Mouse (Mus musculus): ENCODE measurements around the gene Wfikkn1. TPM values are rescaled to one million over a fixed set of nuclear protein-coding genes. Genes with fewer than 3 reads are reported as not detected.

Wfikkn1 gene
- polyA plus RNA-seq, 1 experiment from 2014 or later = 0.57 TPM

DNA sequence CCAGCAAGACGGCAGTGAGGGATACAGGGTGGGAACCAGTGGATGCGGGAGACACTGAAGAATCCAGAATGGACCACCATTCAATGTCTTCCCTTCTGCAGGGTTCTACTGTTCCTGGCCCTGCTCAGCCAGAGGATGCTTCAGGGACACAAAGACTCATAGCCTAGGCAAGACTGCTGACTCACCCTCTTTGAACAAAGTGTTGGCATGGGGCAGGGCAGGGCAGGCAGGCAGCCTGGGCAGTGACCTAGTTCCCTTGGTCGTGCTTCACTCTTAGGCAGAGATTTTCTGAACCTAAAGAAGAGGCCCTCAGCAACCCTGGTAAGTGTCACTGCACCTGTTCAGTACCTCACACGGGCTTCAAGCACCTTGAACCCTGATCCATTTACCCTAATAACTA is 31.2 kb upstream of the Wfikkn1 start:
- Histone ChIP-seq H3K9ac (no peak overlapping the region), H3K4me1 (no peaks in the 10 kb centered on the region), H3K4me3 (no peak overlapping the region), H3K9me3 (no peaks in the 10 kb centered on the region), H3K27me3 (no peaks in the 10 kb centered on the region), H3K4me2 (replicated peaks) (no peak overlapping the region), H3K27ac (no peak overlapping the region), H3K36me3 (peaks cover 11% of the 10 kb centered on the region)
- 93% methylated on average over 4 of the region's 4 CpGs for WGBS
- no peak for ATAC-seq (ENCODE audit: low FRiP score, low read depth)

DNA sequence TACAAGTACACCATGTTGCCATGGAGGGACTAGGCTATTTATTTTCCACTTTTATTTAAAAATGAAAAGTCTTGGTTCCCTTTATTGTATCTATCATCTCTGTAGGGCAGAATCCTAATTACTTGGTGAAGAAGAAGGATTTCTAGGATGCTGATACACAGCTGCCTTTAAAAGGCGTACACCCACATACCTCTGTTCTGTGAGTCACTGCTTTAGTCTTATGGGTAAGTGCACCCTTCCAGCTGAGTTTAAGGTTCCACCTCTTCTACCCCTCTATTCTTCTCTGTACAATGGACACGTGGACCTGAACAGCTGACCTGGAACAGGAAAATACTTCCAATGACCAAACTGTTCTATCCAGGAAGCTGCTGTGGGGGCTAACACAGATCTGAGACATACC is 27.0 kb upstream of the Wfikkn1 start:
- no peak for ATAC-seq (ENCODE audit: low FRiP score, low read depth)
- no peaks in the 10 kb centered on the region for H3K4me1 ChIP-seq
- H3K27me3 ChIP-seq = no peaks in the 10 kb centered on the region
- WGBS = 90% methylated on average over 2 of the region's 2 CpGs
- H3K9me3 ChIP-seq = no peaks in the 10 kb centered on the region
- H3K36me3 ChIP-seq = peaks cover 5% of the 10 kb centered on the region
- no peak overlapping the region for H3K4me3 ChIP-seq
- no peak overlapping the region for H3K27ac ChIP-seq
- no peak overlapping the region for H3K4me2 ChIP-seq (replicated peaks)
- no peak overlapping the region for H3K9ac ChIP-seq

DNA sequence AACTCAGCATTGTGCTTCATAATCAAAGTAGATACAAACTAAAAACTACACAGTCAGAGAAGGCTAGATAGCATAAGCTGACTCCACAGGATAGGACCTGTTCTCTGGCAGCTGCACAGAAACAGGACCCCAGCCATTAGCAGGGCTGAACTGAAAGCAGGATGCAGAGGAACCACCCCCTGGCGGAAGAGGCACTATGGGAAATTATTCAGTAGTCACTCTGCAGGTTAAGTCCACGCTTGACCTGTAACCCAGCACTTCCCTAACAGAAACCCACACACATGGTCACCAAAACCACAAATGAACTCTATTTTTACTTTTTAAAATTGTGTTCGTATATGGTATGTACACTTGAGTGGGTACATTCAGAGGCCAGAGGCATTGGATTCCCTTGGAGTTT is 22.4 kb upstream of the Wfikkn1 start:
- 82% methylated on average over 3 of the region's 3 CpGs for WGBS

DNA sequence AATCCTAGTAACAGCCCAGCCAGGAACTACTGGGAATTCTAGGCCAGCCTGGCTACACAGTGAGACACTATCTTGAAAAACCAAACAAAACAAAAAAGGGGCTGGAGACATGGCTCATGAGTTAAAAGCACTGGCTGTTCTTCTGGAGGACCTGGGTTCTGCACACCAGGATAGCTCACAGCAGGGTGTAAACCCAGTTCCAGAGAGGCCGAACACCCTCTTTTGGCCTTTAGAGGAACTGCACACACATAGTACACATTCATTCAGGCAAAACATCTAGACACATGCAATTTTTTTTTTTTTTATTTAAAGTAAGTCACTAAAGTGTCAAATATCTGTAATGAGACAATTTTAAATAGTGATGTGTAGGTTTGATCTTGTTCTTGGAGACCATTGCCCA is 19.5 kb upstream of the Wfikkn1 start:
- Histone ChIP-seq H3K36me3 (peaks cover 18% of the 10 kb centered on the region), H3K4me1 (no peaks in the 10 kb centered on the region), H3K9me3 (no peaks in the 10 kb centered on the region), H3K27ac (no peak overlapping the region), H3K4me3 (no peak overlapping the region), H3K4me2 (replicated peaks) (no peak overlapping the region), H3K9ac (no peak overlapping the region), H3K27me3 (no peaks in the 10 kb centered on the region)
- no peak for ATAC-seq (ENCODE audit: low FRiP score, low read depth)
- WGBS = 100% methylated on average over 1 of the region's 1 CpGs

More for the DNA sequence above, 22.4 kb upstream of the Wfikkn1 start:
- Histone ChIP-seq H3K4me3 (no peak overlapping the region), H3K9me3 (no peaks in the 10 kb centered on the region), H3K36me3 (peaks cover 22% of the 10 kb centered on the region), H3K27me3 (no peaks in the 10 kb centered on the region), H3K9ac (no peak overlapping the region), H3K4me2 (replicated peaks) (no peak overlapping the region), H3K4me1 (no peaks in the 10 kb centered on the region), H3K27ac (no peak overlapping the region)
- ATAC-seq (ENCODE audit: low FRiP score, low read depth) = no peak

DNA sequence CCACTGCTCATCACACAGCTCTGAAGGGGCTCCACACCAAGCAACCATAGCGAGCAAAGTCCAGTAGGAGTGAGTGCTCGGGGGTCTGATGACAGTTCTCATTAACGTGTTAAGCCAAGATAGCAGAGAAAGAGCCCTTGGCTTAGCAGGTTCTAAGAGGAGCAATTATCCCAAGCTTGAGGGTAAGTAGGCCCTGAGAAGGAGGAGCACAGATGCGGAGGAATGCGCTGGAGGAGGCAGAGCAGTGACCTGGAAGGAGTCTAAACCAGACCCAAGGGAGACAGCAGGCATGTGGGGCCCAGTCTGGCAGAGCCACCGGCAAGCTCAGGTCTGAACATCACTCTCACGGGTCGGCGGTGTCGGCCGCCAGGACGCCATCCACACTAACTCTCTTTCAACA is 15.2 kb upstream of the Wfikkn1 start:
- Histone ChIP-seq H3K4me1 (no peaks in the 10 kb centered on the region), H3K4me2 (replicated peaks) (no peak overlapping the region), H3K27me3 (no peaks in the 10 kb centered on the region), H3K27ac (no peak overlapping the region), H3K9me3 (no peaks in the 10 kb centered on the region), H3K9ac (no peak overlapping the region), H3K4me3 (no peak overlapping the region), H3K36me3 (peaks cover 15% of the 10 kb centered on the region)
- no peak for ATAC-seq (ENCODE audit: low FRiP score, low read depth)
- WGBS = 69% methylated on average over 12 of the region's 12 CpGs

DNA sequence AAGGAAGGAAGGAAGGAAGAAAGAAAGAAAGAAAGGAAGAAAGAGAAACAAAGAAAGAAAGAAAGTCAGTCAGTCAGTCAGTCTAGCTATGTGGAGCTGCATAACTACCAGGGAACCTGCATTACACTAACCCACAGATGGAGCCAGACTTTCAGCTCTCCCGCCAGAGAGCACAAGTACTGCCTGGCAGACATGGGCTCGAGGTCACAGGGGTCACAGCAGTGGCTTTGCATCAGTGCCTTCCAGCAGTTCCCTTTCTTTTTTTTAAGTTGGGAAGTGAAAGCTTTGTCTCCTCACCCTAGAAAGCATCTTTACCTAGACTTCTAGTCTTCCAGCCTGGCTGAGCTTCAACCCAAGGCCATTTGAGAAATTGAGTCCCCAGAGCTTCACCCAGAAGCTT is 14.8 kb upstream of the Wfikkn1 start:
- no peaks in the 10 kb centered on the region for H3K9me3 ChIP-seq
- WGBS = 41% methylated on average over 2 of the region's 2 CpGs
- no peak for ATAC-seq (ENCODE audit: low FRiP score, low read depth)
- H3K27me3 ChIP-seq = no peaks in the 10 kb centered on the region
- no peak overlapping the region for H3K4me2 ChIP-seq (replicated peaks)
- no peak overlapping the region for H3K4me3 ChIP-seq
- H3K4me1 ChIP-seq = no peaks in the 10 kb centered on the region
- peaks cover 14% of the 10 kb centered on the region for H3K36me3 ChIP-seq
- H3K27ac ChIP-seq = no peak overlapping the region
- no peak overlapping the region for H3K9ac ChIP-seq

DNA sequence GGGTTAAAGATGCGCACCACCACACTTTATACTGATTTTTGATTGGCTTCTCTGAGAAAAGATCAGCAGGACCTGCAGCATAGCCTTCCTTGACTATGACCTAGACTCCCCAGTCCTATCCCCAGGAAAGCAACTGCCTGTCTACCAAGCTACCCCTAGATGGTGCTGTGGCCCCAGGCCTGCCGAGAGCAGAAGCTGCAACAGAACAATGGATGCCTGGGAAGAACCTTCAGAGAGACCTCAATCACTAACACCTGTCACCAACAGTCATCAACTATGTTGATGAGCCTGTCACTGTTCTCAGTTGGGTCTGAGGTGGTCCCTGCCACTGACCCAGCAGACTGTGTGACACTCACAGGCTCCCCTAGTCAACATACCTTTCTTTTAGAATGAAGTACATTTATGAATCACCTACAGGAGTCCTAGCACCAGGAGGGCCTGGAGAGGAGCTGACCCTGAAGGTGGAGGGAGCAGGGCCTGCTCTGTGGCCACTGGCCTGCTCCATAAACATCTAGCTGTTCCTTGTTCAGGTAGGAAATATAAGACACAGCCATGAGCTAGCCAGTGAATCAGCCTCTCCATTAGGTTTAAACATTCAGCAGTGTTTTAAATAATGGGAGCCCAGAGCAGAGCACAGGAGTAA is 13.4 kb upstream of the Wfikkn1 start:
- Histone ChIP-seq H3K4me3 (no peak overlapping the region), H3K27ac (no peak overlapping the region), H3K4me2 (replicated peaks) (no peak overlapping the region), H3K4me1 (no peaks in the 10 kb centered on the region), H3K27me3 (no peaks in the 10 kb centered on the region), H3K9me3 (no peaks in the 10 kb centered on the region), H3K9ac (peak overlapping the region; percentile 1; the same call in 1 of the 2 replicates), H3K36me3 (peaks cover 19% of the 10 kb centered on the region)
- peak; percentile 69; the same call in 1 of the 2 replicates for ATAC-seq (ENCODE audit: low FRiP score, low read depth)
- 35% methylated on average over 2 of the region's 2 CpGs for WGBS

DNA sequence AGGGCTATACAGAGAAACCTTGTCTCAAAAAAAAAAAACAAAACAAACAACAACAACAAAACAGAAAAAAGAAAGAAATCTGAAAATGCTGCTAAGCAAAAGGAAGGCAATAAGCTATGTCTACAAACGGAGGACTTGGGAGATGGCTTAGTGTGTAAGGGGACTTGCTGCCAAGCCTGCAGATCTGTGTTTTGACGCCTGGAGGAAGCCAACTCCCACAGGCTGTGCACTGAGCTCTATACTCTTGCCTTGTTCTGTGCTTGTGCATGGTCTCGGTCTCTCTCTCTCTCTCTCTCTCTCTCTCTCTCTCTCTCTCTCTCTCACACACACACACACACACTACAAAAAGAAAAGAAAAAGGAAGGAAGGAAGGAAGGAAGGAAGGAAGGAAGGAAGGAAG is 8.2 kb upstream of the Wfikkn1 start:
- WGBS = 89% methylated on average over 3 of the region's 3 CpGs
- no peaks in the 10 kb centered on the region for H3K27me3 ChIP-seq
- ATAC-seq (ENCODE audit: low FRiP score, low read depth) = no peak
- H3K4me2 ChIP-seq (replicated peaks) = no peak overlapping the region
- peaks cover 60% of the 10 kb centered on the region for H3K36me3 ChIP-seq
- H3K4me1 ChIP-seq = no peaks in the 10 kb centered on the region
- H3K9me3 ChIP-seq = no peaks in the 10 kb centered on the region
- H3K27ac ChIP-seq = no peak overlapping the region
- no peak overlapping the region for H3K9ac ChIP-seq
- no peak overlapping the region for H3K4me3 ChIP-seq

DNA sequence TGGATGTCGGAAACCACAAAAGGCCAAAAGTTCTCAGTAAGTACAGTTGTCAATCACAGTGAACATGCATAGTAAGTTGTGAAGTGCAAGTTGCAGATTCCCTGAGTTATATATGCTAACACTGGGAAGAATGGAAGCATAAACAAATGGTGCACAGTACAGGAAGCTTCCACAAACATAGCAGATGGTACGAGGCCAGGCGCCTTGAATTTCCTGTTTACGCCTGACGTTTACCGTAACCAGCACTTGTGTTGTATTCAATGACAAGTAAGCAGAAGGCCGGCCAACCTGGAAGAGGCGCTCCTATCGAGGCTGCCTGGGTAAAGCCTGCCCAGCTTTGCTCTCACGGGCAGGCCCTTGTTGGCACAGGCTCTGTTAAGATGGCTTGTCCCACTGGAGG is 6.8 kb upstream of the Wfikkn1 start:
- Histone ChIP-seq H3K4me3 (no peak overlapping the region), H3K27ac (no peak overlapping the region), H3K27me3 (no peaks in the 10 kb centered on the region), H3K4me1 (0 out of 2 replicates have a peak, but pooled peaks cover 1% of the 10 kb centered on the region), H3K4me2 (replicated peaks) (no peak overlapping the region), H3K36me3 (peaks cover 74% of the 10 kb centered on the region), H3K9me3 (no peaks in the 10 kb centered on the region), H3K9ac (no peak overlapping the region)
- ATAC-seq (ENCODE audit: low FRiP score, low read depth) = no peak
- WGBS = 89% methylated on average over 10 of the region's 10 CpGs

DNA sequence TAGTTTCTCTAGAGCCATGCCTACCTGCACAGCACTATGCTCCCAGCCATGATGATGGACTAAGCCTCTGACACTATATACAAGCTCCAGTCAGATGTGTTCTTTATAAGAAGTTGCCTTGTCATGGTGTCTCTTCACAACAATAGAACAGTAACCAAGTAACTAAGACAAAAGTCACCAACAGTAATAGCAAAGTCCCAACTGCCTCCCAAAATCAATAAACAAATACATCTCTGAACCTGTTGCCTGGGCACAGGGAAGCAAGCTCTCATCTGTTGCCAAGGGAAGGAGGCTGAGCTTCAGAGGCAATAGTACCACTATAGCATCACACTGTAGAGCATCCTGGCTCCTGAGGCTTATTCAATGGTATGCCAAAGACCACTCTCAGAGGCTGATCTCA is 6.1 kb upstream of the Wfikkn1 start:
- no peaks in the 10 kb centered on the region for H3K9me3 ChIP-seq
- H3K4me3 ChIP-seq = no peak overlapping the region
- no peaks in the 10 kb centered on the region for H3K27me3 ChIP-seq
- no peak overlapping the region for H3K27ac ChIP-seq
- no peak overlapping the region for H3K9ac ChIP-seq
- H3K4me1 ChIP-seq = 0 out of 2 replicates have a peak, but pooled peaks cover 5% of the 10 kb centered on the region
- ATAC-seq (ENCODE audit: low FRiP score, low read depth) = no peak
- H3K36me3 ChIP-seq = peaks cover 80% of the 10 kb centered on the region
- H3K4me2 ChIP-seq (replicated peaks) = no peak overlapping the region

DNA sequence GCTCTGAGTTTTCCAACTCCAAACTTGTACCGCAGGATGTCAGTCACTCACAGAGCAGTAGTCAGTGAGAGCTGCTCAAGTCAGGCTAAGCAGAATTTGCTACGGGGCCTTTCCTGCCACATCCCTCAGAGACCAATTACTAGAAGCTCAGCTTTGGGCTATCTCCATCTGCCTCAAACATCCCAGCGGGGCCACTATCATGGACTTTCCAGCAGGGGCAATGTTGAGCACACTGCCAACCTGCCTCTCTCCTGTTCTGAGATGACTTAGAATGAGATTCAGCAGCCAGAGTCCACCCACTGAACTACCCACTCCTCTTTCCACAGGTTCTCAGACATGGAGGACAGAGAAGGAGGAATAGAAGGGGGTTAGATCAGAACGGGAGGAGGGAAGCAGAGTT is 5.0 kb upstream of the Wfikkn1 start:
- H3K27me3 ChIP-seq = no peaks in the 10 kb centered on the region
- no peak overlapping the region for H3K4me2 ChIP-seq (replicated peaks)
- peaks cover 15% of the 10 kb centered on the region for H3K4me1 ChIP-seq
- WGBS = 61% methylated on average over 4 of the region's 4 CpGs
- no peaks in the 10 kb centered on the region for H3K9me3 ChIP-seq
- no peak overlapping the region for H3K4me3 ChIP-seq
- no peak overlapping the region for H3K27ac ChIP-seq
- peaks cover 80% of the 10 kb centered on the region for H3K36me3 ChIP-seq
- H3K9ac ChIP-seq = no peak overlapping the region
- ATAC-seq (ENCODE audit: low FRiP score, low read depth) = no peak

DNA sequence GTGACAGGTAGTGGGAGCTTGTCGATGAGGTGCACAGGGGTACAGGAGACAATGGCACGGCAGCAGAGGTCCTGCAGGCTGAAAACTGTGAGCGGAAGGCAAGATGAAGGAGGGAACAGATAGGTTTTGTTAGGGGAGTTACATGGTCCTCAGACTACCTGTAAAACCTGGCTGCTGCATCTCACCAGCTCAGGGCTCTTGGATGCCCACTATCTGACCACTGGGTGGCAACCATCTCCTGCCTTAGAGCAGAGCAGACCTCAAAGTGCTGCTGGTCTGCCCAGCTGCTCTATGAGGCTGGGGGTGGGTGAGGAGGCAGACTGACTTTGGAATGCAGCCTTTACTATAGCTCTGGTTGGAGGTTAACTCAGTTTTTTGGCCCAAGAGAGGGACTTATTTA is 3.2 kb upstream of the Wfikkn1 start:
- 93% methylated on average over 3 of the region's 3 CpGs for WGBS
- H3K4me2 ChIP-seq (replicated peaks) = no peak overlapping the region
- ATAC-seq (ENCODE audit: low FRiP score, low read depth) = no peak
- no peak overlapping the region for H3K9ac ChIP-seq
- H3K27ac ChIP-seq = no peak overlapping the region
- no peaks in the 10 kb centered on the region for H3K27me3 ChIP-seq
- H3K9me3 ChIP-seq = no peaks in the 10 kb centered on the region
- peaks cover 73% of the 10 kb centered on the region for H3K36me3 ChIP-seq
- H3K4me1 ChIP-seq = peaks cover 20% of the 10 kb centered on the region
- H3K4me3 ChIP-seq = no peak overlapping the region

DNA sequence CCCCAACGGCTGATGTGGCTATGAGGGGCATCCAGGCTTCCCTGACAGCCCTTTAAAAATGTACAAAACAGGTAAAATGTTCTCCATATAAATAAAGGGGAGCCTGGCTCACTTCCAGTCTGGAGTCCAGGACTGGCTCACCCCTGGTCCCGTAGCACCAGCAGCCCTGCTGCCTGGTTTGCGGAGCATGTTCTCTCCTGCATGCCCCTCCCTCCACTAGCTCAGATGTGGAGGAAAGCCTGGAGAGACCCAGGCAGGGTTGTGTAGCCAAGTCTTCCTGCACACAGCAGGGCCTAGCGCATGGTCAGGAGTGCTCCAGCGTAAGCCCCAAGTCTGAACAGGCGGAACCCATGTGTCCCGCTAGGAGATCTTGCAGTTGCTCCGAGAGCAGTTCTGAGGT is 2.6 kb upstream of the Wfikkn1 start:
- ATAC-seq (ENCODE audit: low FRiP score, low read depth) = no peak
- Histone ChIP-seq H3K36me3 (peaks cover 73% of the 10 kb centered on the region), H3K9ac (no peak overlapping the region), H3K4me1 (peaks cover 20% of the 10 kb centered on the region), H3K27ac (no peak overlapping the region), H3K4me3 (no peak overlapping the region), H3K4me2 (replicated peaks) (no peak overlapping the region), H3K9me3 (no peaks in the 10 kb centered on the region), H3K27me3 (no peaks in the 10 kb centered on the region)
- 83% methylated on average over 8 of the region's 8 CpGs for WGBS
